Mouse (Mus musculus) layer of hippocampus, adult 18-20 months (tissue): ENCODE results near the gene Robo1. TPM values are rescaled to one million over a fixed set of nuclear protein-coding genes. Genes with fewer than 3 reads are reported as not detected.

ENCODE experiments used
- DNase-seq, 2 experiments: peaks; one replicate each; pipeline ENCODE4 v3.0.0; 2022; ENCODE audit warnings: low spot score in 2 of 2
- long read RNA-seq: library from polyadenylated mRNA; stranded (forward); transcript quantifications from one replicate; pipeline ENCODE4 v2.0.0, GENCODE M21; 2021
- total RNA-seq, 2 experiments: library from RNA; stranded (reverse); gene quantifications; 2 replicates each; pipeline ENCODE4 v1.2.3; 2021

Robo1 gene
- 10 to 100 TPM; 49.5 to 52.3 TPM for total RNA-seq
- long read RNA-seq, full-length matches to known transcripts = 4 of 36 reads
- long read RNA-seq, partial matches to known transcripts = 19 of 36 reads
- long read RNA-seq, other reads (novel, unspliced or antisense) = 13 of 36 reads

DNA sequence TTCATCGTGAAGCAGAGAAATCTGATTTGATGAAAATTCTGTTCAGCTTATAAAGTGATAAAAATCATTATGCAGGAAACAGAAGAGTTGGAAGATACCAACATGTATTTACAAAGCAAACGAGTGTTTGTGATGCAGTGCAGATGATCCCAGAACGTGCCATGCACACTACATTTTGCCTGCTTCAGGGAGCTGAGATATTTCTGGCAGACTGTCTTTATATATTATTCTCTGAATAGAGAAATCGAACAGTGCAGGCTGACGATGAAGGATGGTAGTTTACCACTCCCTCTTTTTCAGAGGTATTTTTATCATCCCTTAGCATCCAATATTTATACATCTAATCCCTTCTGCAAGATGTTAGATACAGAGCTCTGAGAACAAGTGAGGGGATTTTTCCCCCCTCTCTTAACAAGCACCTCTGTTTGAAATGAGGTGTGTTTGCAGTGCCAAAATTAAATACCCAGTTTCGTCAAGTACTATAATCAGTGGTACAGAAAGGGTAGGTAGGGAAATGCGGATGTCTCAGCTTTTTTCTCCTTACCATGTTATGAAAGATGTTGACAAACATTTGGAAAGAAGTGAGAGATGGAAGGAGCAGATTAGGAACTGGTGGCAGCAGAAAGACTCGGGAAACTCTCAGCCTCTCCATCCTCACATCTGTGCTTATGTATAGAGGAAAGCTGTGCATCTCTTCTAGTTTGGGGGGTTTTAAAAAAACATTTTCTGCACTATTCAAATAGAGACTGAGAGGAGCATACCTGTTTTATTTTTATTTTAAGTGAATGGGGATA is at the start of gene Robo1:
TSS of gene Robo1 (plus strand) at position 770 of the 794 bp plus-strand sequence.
- DNase-seq = peak in 1 of 2 experiments; percentile 7

- DNase-seq = no peak
Observed at GRCm38 (mm10) chr16:72267839-72268238, 40.3 kb upstream of the Robo1 start.

DNA sequence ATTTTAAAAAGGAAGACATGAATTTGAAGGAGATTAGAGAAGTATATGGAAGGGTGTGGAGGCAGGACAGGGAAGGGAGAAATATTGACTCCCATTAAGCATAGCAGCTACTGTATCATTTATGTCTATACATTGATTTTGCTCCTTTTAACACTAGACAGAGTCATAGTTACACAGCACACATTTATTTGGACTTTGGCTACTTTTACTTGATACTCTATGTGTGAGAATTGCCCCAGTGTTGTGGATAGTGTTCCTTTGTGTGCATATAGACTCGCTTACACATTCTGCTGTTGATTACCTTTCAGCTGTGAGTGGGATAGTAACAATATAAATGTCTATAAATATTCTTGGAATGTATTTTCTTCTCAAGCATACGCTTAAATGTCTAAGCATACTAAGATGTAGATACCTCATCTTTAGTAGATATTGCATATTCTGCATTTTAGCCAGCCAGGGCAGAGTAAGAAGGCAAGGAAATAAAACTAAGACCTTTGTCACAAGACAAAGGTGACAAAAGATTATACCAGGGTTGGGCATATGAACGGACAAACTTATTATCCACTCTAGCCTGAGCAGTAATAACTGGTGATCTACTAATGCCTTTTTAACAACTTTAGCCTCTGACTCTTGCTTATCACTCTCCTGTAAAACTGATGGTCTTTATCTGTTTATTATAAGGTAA is 31.6 kb upstream of the Robo1 start:
- DNase-seq = no peak

DNA sequence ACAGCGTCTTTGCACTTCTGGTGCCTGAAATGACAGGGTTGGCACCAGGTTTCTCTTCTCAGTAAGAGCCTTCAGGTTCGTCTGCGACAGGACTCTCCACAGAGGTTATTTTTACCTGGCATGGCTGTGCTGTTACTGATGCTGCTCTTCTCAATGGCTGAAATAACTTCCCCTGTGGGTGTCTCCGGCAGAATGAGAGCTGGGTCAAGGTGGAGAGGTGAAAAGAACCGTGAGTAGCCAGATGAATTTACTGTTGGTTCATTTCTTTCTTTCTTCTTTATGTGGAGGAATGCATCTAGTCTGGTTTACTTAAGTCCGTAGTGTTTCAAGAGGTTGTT is 194 bp downstream of the Robo1 start:
- DNase-seq = no peak

DNA sequence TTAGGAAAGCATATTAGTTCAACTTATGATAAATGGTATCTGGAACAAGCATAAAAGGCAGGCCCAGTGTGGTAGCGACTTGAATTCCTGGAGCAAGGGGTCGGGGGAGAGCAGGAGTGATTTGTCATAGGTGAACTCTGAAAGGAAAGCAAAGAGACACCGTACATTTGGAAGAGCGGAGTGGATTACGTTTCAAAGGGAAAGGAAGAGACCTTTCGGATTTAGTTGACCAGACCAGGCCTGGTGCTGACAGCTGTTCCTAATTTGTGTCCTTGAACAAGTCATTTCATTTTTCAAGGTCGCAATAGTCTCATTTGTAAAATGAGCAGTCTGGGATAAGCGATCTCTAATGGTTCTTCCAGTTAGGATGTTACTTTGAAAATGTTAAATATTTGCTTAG is 19.2 kb downstream of the Robo1 start:
- no peak for DNase-seq

DNA sequence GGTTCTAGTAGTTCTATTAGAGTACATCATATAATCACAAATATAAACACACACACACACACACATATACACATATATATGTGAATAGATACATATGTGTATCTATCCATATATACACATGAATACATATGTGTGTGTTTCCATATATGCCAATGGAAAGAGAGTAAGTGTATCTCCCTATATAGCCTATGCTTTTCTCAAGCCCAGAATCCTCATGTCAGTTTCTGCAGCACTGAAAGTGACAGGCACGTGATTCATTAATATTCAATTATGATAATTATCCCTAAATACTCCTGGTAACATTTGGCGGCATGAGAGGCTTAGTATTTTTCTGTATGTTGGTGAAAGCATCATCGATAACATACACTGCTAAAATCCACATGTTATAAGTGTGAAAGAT is 20.5 kb downstream of the Robo1 start:
- DNase-seq = no peak

GRCm38 (mm10) chr16:72337757-72338156 is 29.7 kb downstream of the Robo1 start:
- no peak for DNase-seq

GRCm38 (mm10) chr16:72350422-72350821 is 42.3 kb downstream of the Robo1 start:
- no peak for DNase-seq

- DNase-seq = peak in 1 of 2 experiments; percentile 54
Observed at GRCm38 (mm10) chr16:72356515-72357357, 48.6 kb downstream of the Robo1 start.

GRCm38 (mm10) chr16:72376896-72377295 is 68.8 kb downstream of the Robo1 start:
- DNase-seq = no peak

DNA sequence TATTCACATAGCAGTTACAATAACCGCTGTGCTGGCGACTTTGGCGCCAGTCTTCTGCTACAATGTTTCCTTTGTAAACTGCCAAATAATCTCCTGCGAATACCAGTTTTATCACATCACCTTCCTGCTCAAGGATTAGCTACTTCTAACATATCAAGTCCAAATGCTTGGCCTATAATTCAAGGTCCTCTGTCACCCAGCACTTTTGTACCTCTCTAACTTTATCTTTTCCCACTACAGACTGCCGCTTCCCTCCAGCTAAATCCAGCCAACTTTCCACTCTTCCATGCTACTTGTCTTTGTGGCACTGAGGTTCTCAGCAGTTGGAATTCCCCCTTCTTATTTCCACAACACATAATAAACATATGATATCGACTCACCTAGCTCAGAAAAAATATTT is 73.7 kb downstream of the Robo1 start:
- DNase-seq = no peak

DNA sequence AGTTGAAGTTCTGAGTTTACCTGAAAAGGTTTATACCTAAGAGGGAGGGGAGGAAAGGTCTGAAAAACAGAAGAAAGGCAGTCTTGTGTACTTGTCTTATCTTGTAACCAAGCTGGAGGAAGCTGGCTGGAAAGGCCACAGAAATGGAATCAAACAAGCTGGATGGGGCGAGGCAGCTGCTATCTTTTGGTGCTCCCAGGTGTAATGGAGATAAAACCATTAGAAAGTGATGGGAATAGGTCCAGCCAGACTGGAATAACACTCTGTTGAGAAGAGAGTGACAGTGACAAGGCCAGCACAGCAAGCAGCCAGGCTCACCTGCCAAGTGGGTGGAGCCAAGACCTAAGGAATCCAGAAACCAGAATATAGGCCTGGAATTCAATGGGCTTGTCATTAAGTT is 75.5 kb downstream of the Robo1 start:
- DNase-seq = no peak

- peak in 1 of 2 experiments; percentile 1 for DNase-seq
Observed at GRCm38 (mm10) chr16:72393512-72393911, 85.4 kb downstream of the Robo1 start.

DNA sequence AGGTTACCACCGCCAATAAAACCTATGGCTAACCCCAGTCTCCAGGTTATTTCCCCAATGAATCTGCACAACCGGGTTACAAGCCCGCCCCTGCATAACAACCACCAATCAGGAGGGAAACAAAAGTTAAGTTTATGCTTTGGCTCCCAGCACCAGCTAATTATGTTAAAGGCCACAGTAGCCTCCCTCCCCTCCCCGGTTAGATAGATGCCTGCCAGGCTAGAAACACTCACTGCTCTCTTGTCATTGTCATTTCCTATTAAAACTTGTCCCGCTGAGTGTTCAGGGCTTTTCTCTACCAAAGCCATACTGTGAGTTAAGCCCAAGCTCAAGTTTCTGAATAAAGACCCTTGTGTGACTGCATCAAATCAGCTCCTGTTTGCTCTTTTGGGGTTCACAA is 90.7 kb downstream of the Robo1 start:
- no peak for DNase-seq

- peak in 1 of 2 experiments; percentile 3 for DNase-seq
Observed at GRCm38 (mm10) chr16:72402381-72402780, 94.3 kb downstream of the Robo1 start.

DNA sequence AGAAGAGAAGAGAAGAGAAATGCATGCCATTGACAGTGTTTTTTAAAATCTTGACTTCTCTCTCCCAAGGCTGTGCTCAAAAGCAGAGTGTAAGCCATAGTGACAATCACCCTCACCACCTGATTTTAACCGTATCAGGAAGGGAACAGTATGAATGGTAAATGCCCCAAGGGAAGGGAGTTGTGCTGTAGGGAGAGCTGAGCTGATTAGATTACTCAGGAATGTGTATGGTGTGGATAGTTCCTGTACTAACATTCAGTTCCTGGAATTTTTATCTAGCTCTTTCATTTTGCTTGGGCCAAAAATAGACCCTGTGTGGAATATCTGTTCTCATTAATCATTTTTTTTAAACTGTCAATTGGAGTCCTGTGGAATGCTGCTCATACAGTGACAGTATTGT is 101.7 kb downstream of the Robo1 start:
- DNase-seq = no peak

GRCm38 (mm10) chr16:72411669-72412270 is 103.7 kb downstream of the Robo1 start:
- no peak for DNase-seq

DNA sequence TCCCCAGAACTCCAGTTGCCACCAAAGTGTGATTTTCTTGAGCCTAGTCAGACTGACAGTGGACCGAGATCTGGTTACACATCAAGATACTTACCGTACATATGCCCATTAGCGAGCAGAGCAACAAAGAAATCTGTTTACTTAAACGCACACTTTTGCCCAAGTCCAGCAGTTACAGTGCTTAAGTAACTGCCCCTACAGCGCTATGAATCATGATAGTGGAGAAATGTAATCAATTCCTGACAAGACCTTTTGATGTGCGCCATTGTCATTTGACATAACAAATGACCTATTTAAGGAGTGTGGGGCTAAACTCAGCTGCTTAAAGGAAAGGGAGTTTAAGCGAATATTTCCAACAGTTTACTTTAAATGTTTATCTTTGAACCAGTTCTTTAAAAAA is 104.8 kb downstream of the Robo1 start:
- DNase-seq = no peak

GRCm38 (mm10) chr16:72419328-72420066 is 111.4 kb downstream of the Robo1 start:
- DNase-seq = no peak

DNA sequence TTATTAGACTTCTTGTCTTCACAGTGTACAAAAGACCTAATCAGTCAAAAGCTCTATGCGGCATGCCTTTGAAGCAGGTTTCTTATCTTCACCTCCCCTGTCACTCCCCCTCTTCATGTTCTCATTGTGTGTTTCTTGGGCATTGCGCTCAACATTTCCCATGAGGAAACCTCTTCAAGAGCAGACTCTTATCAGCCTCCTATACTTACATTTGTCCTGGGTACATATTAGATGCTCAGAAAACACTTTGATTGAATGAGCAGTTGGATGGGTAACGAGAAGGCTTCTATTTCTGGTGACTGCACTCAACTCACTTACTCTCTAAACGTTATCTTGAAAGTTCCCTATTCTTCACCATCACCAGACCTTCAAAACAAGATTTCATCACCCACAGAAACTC is 114.3 kb downstream of the Robo1 start:
- no peak for DNase-seq
